Mouse (Mus musculus): ENCODE measurements around the gene Dennd1a. TPM values are rescaled to one million over a fixed set of nuclear protein-coding genes. Genes with fewer than 3 reads are reported as not detected.

Dennd1a gene
- polyA plus RNA-seq, 1 experiment from 2014 or later: 3.8 TPM

DNA sequence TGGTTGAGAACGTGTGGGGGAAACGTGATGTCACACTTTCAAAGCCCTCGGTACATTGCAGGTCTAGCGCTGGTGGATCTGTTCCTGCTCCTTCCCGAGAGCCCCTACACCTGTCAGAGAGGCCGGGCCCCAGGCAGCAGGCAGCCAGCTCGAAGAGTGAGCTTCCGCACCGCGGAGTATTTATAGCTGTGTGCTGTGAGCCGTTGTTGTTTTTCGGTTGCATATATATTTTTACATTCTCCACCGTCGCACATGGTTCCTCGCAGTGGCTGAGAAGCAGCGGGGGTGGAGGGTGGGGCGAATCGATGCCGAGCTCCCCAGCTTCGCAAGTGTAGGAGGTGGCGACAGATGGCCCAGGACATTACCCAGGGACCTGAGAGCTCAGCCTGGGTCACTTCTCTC lies 522.1 kb downstream of the Dennd1a start:
- Histone ChIP-seq H3K27me3 (ENCODE audit: insufficient read depth, low read length) (no peaks in the 10 kb centered on the region), H3K36me3 (replicated peaks; ENCODE audit: insufficient read depth, low read length) (no peaks in the 10 kb centered on the region), H3K4me3 (ENCODE audit: low read depth, low read length) (no peak overlapping the region), H3K9ac (replicated peaks) (no peak overlapping the region), H3K4me1 (ENCODE audit: insufficient read depth) (peaks cover 10% of the 10 kb centered on the region), H3K9me3 (ENCODE audit: low read length) (no peaks in the 10 kb centered on the region), H3K27ac (ENCODE audit: low read depth) (peak overlapping the region; percentile 70), H3K4me2 (ENCODE audit: low read depth, low read length) (peak overlapping the region; percentile 13)
- 20% methylated on average over 21 of the region's 21 CpGs for WGBS (ENCODE audit: insufficient replicate concordance)
- ATAC-seq: peak; percentile 50; the same call in 1 of the 2 replicates
- peak; percentile 42 for DNase-seq
- TF ChIP-seq CTCF (IDR thresholded peaks at IDR 0.05; ENCODE audit: low read depth) (no peak), EP300 (IDR thresholded peaks at IDR 0.05; ENCODE audit: low read depth) (no peak)

DNA sequence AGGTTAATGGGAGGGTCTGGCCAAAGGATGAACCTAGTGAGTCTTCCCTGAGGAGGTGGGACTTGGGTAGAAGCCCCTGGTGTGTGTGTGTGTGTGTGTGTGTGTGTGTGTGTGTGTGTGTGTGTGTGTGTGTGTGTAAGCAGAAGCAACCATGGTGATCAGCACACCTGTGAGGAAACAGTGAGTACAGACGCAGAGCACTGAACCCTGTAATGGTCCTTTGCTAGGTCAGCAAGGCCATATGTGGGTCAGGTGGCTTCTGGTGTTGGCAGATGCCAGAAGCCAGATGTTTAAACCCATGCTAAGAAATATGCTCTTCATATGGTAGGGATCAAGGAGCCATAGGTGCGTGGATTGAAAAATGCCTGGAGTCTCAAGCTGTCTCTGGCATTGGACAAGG lies 522.7 kb downstream of the Dennd1a start:
- H3K36me3 ChIP-seq (replicated peaks; ENCODE audit: insufficient read depth, low read length): no peaks in the 10 kb centered on the region
- no peak for ATAC-seq
- peaks cover 10% of the 10 kb centered on the region for H3K4me1 ChIP-seq (ENCODE audit: insufficient read depth)
- no peak overlapping the region for H3K9ac ChIP-seq (replicated peaks)
- no peak overlapping the region for H3K4me2 ChIP-seq (ENCODE audit: low read depth, low read length)
- WGBS (ENCODE audit: insufficient replicate concordance): 81% methylated on average over 2 of the region's 2 CpGs
- H3K27ac ChIP-seq (ENCODE audit: low read depth): peak overlapping the region; percentile 70
- no peak for TF ChIP-seq CTCF (IDR thresholded peaks at IDR 0.05; ENCODE audit: low read depth)
- no peak for TF ChIP-seq EP300 (IDR thresholded peaks at IDR 0.05; ENCODE audit: low read depth)
- H3K9me3 ChIP-seq (ENCODE audit: low read length): no peaks in the 10 kb centered on the region
- no peak for DNase-seq
- H3K27me3 ChIP-seq (ENCODE audit: insufficient read depth, low read length): no peaks in the 10 kb centered on the region
- no peak overlapping the region for H3K4me3 ChIP-seq (ENCODE audit: low read depth, low read length)

DNA sequence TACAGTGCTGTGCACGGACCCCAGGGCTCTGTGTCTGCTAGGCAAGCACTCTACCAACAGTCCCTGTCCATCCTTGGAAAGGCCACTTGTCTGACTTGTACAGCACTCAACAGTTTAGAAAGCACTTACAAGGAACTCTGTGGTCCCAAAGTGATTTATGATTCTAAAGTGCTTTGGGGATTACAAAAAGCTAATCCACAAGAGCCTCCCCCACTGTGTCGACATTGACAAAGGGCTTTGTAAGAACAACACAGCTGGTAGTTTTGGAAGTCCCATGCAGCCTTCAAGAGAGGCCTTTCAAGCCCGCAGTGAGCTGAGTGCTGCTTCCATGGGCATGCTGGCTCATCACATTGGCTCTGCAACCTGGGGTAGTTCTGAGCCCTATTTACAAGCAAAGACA lies 523.6 kb downstream of the Dennd1a start:
- Histone ChIP-seq H3K4me1 (ENCODE audit: insufficient read depth) (peaks cover 10% of the 10 kb centered on the region), H3K9ac (replicated peaks) (no peak overlapping the region), H3K4me3 (ENCODE audit: low read depth, low read length) (no peak overlapping the region), H3K9me3 (ENCODE audit: low read length) (no peaks in the 10 kb centered on the region), H3K27ac (ENCODE audit: low read depth) (peak overlapping the region; percentile 70; the same call in 1 of the 2 replicates), H3K4me2 (ENCODE audit: low read depth, low read length) (no peak overlapping the region), H3K27me3 (ENCODE audit: insufficient read depth, low read length) (no peaks in the 10 kb centered on the region), H3K36me3 (replicated peaks; ENCODE audit: insufficient read depth, low read length) (no peaks in the 10 kb centered on the region)
- no peak for ATAC-seq
- TF ChIP-seq EP300 (IDR thresholded peaks at IDR 0.05; ENCODE audit: low read depth): no peak
- TF ChIP-seq CTCF (IDR thresholded peaks at IDR 0.05; ENCODE audit: low read depth): no peak
- no peak for DNase-seq
- 50% methylated on average over 3 of the region's 3 CpGs for WGBS (ENCODE audit: insufficient replicate concordance)

DNA sequence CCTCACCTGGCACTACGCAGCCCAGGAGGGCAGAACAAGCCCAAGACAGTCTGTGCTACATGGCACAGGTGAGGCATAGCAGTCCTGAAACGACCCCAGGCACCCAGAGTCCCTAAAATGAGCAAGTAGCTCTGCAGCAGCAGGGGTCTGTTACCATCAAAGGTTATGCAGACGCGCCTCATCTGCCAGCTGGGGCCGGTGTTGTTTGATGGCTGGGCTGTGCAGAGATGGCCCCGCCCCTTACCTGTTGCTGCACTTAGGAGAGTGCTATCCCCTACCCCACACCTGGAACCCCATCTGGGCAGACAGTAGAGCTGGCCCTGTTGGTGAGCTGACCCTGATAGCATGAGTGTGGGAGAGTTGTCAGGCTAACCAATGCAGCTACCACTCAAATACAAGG lies 526.6 kb downstream of the Dennd1a start:
- TF ChIP-seq EP300 (IDR thresholded peaks at IDR 0.05; ENCODE audit: low read depth) (no peak), CTCF (IDR thresholded peaks at IDR 0.05; ENCODE audit: low read depth) (no peak)
- Histone ChIP-seq H3K9ac (replicated peaks) (no peak overlapping the region), H3K9me3 (ENCODE audit: low read length) (no peaks in the 10 kb centered on the region), H3K27me3 (ENCODE audit: insufficient read depth, low read length) (no peaks in the 10 kb centered on the region), H3K27ac (ENCODE audit: low read depth) (no peak overlapping the region), H3K4me2 (ENCODE audit: low read depth, low read length) (no peak overlapping the region), H3K4me3 (ENCODE audit: low read depth, low read length) (no peak overlapping the region), H3K4me1 (ENCODE audit: insufficient read depth) (peaks cover 14% of the 10 kb centered on the region), H3K36me3 (replicated peaks; ENCODE audit: insufficient read depth, low read length) (no peaks in the 10 kb centered on the region)
- ATAC-seq (no peak), DNase-seq (no peak)
- WGBS (ENCODE audit: insufficient replicate concordance): 68% methylated on average over 6 of the region's 6 CpGs

DNA sequence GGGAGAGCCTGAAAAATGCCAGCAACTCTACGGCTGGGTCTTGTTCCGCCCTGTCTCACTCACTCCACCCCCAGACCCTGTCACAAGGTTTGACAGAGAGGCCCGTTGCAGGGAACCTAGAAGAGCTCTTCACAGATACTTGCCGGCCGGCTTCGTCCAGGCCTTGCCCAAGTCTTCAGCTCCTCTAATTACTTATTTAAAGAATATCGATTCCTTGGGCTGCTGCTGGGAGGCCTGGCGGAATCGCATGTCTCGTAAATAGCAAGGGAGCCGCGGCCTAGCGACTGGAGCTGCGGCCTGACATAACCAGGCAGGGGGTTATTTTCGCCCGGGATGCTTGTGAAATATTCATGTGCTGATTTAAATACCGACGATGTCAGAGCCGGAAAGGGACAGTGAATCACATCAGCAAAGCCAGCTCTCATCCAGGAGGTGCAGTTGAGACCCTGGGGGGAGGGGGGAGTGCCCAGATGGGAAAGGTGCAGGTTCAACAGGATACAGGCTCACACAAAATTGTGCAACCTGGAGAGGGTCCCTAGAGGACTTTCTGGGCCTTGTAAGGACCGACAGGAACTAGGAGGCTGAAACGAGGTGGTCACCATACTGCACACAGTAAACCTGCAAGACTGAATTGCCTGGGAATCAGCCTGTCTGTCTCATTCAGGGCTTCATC lies 528.7 kb downstream of the Dennd1a start:
- no peaks in the 10 kb centered on the region for H3K27me3 ChIP-seq (ENCODE audit: insufficient read depth, low read length)
- H3K4me1 ChIP-seq (ENCODE audit: insufficient read depth): peaks cover 8% of the 10 kb centered on the region
- H3K27ac ChIP-seq (ENCODE audit: low read depth): peak overlapping the region; percentile 34; the same call in 1 of the 2 replicates
- 31% methylated on average over 21 of the region's 21 CpGs for WGBS (ENCODE audit: insufficient replicate concordance)
- no peak for ATAC-seq
- H3K9me3 ChIP-seq (ENCODE audit: low read length): no peaks in the 10 kb centered on the region
- H3K9ac ChIP-seq (replicated peaks): no peak overlapping the region
- no peak for DNase-seq
- no peak for TF ChIP-seq CTCF (IDR thresholded peaks at IDR 0.05; ENCODE audit: low read depth)
- TF ChIP-seq EP300 (IDR thresholded peaks at IDR 0.05; ENCODE audit: low read depth): no peak
- H3K4me2 ChIP-seq (ENCODE audit: low read depth, low read length): peak overlapping the region; percentile 29; the same call in 1 of the 2 replicates
- H3K36me3 ChIP-seq (replicated peaks; ENCODE audit: insufficient read depth, low read length): no peaks in the 10 kb centered on the region
- no peak overlapping the region for H3K4me3 ChIP-seq (ENCODE audit: low read depth, low read length)

DNA sequence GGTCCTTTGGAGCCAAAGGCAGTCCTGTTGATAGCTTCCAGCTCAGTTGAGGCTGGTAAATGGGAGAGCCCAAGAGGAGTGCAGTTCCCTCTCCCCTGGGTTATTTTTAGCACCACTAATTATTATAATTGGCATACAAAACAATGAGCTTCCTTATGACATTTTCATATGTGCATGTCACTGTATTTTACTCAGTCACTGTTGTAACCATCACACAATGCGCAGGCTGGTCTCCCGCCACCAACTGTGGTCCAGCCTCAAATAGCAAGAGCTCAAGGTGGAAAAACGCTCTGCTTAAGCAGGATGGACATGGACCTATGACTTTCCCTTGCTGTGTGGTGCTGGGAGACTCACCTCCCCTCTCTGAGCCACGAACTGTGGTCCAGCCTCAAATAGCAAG lies 529.4 kb downstream of the Dennd1a start:
- Histone ChIP-seq H3K36me3 (replicated peaks; ENCODE audit: insufficient read depth, low read length) (no peaks in the 10 kb centered on the region), H3K4me1 (ENCODE audit: insufficient read depth) (peaks cover 8% of the 10 kb centered on the region), H3K9me3 (ENCODE audit: low read length) (no peaks in the 10 kb centered on the region), H3K4me2 (ENCODE audit: low read depth, low read length) (no peak overlapping the region), H3K4me3 (ENCODE audit: low read depth, low read length) (no peak overlapping the region), H3K27me3 (ENCODE audit: insufficient read depth, low read length) (no peaks in the 10 kb centered on the region), H3K9ac (replicated peaks) (no peak overlapping the region), H3K27ac (ENCODE audit: low read depth) (no peak overlapping the region)
- ATAC-seq: no peak
- 72% methylated on average over 4 of the region's 4 CpGs for WGBS (ENCODE audit: insufficient replicate concordance)
- DNase-seq: no peak
- TF ChIP-seq EP300 (IDR thresholded peaks at IDR 0.05; ENCODE audit: low read depth) (no peak), CTCF (IDR thresholded peaks at IDR 0.05; ENCODE audit: low read depth) (no peak)

All from liver, postnatal 0 days (tissue).